Mouse (Mus musculus) G1E (cell line): ENCODE measurements around the gene Ptprn. TPM values are rescaled to one million over a fixed set of nuclear protein-coding genes. Genes with fewer than 3 reads are reported as not detected.
A peak's percentile ranks its signal among the peaks of the same experiment; 100 is the strongest.

ENCODE experiments used
- ATAC-seq: 2 replicates; pipeline ENCODE4 v1.8.0; 2016; ENCODE audit warnings: mild to moderate bottlenecking; ENCODE audit not compliant: insufficient number of reproducible peaks, poor library complexity, low FRiP score, severe bottlenecking; ENCODE audit errors: extremely low read depth
- DNase-seq: peaks from one replicate; pipeline ENCODE4 v3.0.0; 2012; ENCODE audit warnings: low spot score
- H3K27me3 ChIP-seq: 2 replicates; pipeline ENCODE4 v1.6.1; 2012; ENCODE audit warnings: mild to moderate bottlenecking, low read length, inconsistent platforms; ENCODE audit not compliant: insufficient read depth
- H3K36me3 ChIP-seq: replicated peaks from 2 replicates; pipeline ENCODE3; 2012; ENCODE audit warnings: mild to moderate bottlenecking, inconsistent platforms
- H3K4me1 ChIP-seq: 2 replicates; pipeline ENCODE4 v1.6.1; 2012; ENCODE audit warnings: low read depth, low read length, inconsistent platforms, mixed read lengths; ENCODE audit not compliant: insufficient read depth
- H3K4me3 ChIP-seq: 2 replicates; pipeline ENCODE4 v1.5.1; 2012; ENCODE audit warnings: low read depth, mild to moderate bottlenecking, inconsistent platforms, low read length, moderate library complexity, mixed read lengths
- H3K9me3 ChIP-seq: replicated peaks from 2 replicates; pipeline ENCODE4 v1.6.1; 2012; ENCODE audit warnings: inconsistent platforms
- CTCF ChIP-seq: IDR thresholded peaks from 2 replicates; pipeline ENCODE4 v1.5.1; 2012; ENCODE audit warnings: low read depth, low read length, inconsistent platforms, mixed read lengths
- GATA1 ChIP-seq: IDR thresholded peaks from 2 replicates; pipeline ENCODE4 v1.6.1; 2012; ENCODE audit warnings: borderline replicate concordance, low read length, inconsistent platforms, mixed read lengths
- GATA2 ChIP-seq: IDR thresholded peaks from 2 replicates; pipeline ENCODE4 v1.6.1; 2012; ENCODE audit warnings: low read depth, low read length, inconsistent platforms, borderline replicate concordance
- POLR2AphosphoS5 ChIP-seq: IDR thresholded peaks from 2 replicates; pipeline ENCODE4 v1.6.1; 2012; ENCODE audit warnings: low read depth, low read length, inconsistent platforms; ENCODE audit not compliant: insufficient replicate concordance
- TAL1 ChIP-seq: conservative IDR thresholded peaks from 2 replicates; pipeline ENCODE4 v1.6.1; 2012; ENCODE audit warnings: low read depth, low read length, inconsistent platforms, mixed read lengths
- polyA plus RNA-seq: library from polyadenylated mRNA; stranded (reverse); fragments of >175 nt; gene quantifications from 2 replicates; pipeline ENCODE4 v1.2.3, GENCODE M21; 2012
- total RNA-seq, 2 experiments: library from RNA; stranded (forward) in 1 of 2; stranded (reverse) in 1 of 2; fragments of 200-1000 nt in 1 of 2; fragments of >200 nt in 1 of 2; fragmentation: Nextera tagmentation in 1 of 2; gene quantifications; 2 replicates each; pipeline ENCODE4 v1.2.3; 2014 to 2017

Gene Ptprn
- total and polyA plus RNA-seq, 3 experiments = 0.03 to 0.11 TPM; not detected in 1

DNA sequence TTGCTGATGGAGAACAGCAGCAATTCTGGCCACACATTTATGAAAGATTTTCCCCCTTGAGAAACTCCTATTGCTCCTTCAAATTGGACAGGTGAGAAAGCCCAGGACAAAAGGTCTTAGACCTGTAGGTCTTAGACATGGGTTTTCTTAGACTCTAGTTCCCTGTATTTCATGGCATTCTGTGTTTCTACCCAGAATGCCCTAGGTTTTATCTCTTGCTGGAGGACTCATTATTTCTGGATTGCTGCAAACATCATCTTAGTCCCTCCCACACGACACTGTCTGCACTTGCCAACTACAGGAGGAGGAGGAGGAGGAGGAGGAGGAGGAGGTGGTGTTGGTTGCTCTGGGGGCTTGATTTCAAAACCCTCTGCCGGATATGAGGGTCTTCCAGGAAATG, 38.2 kb downstream of the Ptprn start:
- no peak overlapping the region for H3K4me3 ChIP-seq
- TF ChIP-seq GATA2 = no peak
- TF ChIP-seq TAL1 = no peak
- no peak for TF ChIP-seq GATA1
- TF ChIP-seq POLR2AphosphoS5 = no peak
- TF ChIP-seq CTCF = no peak

DNA sequence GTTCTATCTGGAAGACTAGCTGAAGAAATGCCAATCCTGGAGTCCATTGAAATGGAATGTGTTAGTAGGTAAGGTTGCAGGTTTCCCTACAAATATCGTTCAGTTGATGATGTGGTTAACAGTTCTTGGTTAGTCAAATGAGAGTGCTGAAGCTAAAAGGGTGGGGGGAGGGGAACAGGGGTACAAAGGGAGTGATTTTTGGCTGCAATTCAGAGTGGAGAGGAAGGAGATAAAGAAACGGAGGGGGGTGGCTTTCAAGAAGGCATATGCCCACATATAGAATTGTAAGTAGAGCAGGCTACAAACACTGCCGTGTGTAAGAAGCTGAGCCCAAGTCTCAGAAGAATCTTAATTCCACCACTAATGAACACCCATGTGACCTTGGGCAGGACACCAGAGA, 38.8 kb downstream of the Ptprn start:
- Histone ChIP-seq H3K27me3 (peaks cover 21% of the 10 kb centered on the region), H3K4me1 (peaks cover 58% of the 10 kb centered on the region), H3K36me3 (no peaks in the 10 kb centered on the region), H3K4me3 (no peak overlapping the region), H3K9me3 (no peaks in the 10 kb centered on the region)
- ATAC-seq = no peak
- DNase-seq = no peak
- TF ChIP-seq CTCF (no peak), TAL1 (no peak), POLR2AphosphoS5 (no peak), GATA2 (no peak), GATA1 (no peak)

More for the DNA sequence above, 38.2 kb downstream of the Ptprn start:
- DNase-seq (no peak), ATAC-seq (no peak)
- Histone ChIP-seq H3K4me1 (peaks cover 65% of the 10 kb centered on the region), H3K9me3 (no peaks in the 10 kb centered on the region), H3K36me3 (no peaks in the 10 kb centered on the region), H3K27me3 (peaks cover 25% of the 10 kb centered on the region)

DNA sequence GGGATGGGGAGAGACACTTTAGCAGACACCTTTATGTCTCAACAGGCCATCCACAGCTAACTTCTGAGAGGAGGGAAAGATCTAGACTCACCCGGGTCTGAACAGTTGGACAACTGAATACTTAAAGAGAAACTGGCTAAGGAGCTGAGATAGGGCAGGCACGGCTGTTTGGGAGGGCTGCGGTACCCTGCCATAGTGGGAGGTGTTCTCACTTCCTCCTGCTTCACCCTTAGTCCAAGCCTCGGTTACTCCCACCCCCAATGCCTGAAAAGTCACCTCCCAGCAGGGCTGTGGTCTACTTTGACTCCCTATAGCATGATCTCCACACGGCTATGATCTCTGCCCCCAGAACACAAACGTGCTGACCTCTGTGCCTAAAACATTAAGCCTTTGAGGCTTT, 40.8 kb downstream of the Ptprn start:
- H3K4me1 ChIP-seq = peaks cover 56% of the 10 kb centered on the region
- ATAC-seq (no peak), DNase-seq (no peak)
- no peak overlapping the region for H3K4me3 ChIP-seq
- TF ChIP-seq CTCF (no peak), TAL1 (no peak), GATA2 (no peak), POLR2AphosphoS5 (no peak), GATA1 (no peak)
- H3K9me3 ChIP-seq = no peaks in the 10 kb centered on the region
- no peaks in the 10 kb centered on the region for H3K36me3 ChIP-seq
- peaks cover 18% of the 10 kb centered on the region for H3K27me3 ChIP-seq

DNA sequence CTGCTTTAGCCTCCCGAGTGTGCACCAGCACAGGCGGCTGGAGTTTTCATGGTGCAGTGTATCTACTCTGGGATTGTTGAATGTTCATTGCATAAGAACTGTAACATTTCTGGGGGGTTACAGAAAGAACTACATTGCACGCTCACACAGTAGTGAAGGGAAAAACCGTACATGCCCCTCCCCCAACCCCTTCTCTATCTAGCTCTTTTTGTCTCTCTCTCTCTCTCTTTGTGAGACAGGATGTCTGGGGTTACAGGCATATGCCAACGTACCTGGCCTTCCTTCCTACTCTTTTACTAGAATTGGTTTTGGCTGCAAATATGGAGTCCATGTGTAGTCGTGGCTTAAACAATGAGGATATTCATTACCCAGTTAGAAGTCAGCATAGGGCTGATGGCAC, 41.4 kb downstream of the Ptprn start:
- Histone ChIP-seq H3K4me1 (peaks cover 61% of the 10 kb centered on the region), H3K4me3 (no peak overlapping the region), H3K36me3 (peaks cover 1% of the 10 kb centered on the region), H3K9me3 (no peaks in the 10 kb centered on the region), H3K27me3 (peaks cover 18% of the 10 kb centered on the region)
- TF ChIP-seq TAL1 = no peak
- no peak for TF ChIP-seq GATA2
- TF ChIP-seq POLR2AphosphoS5 = no peak
- no peak for TF ChIP-seq GATA1
- no peak for TF ChIP-seq CTCF
- no peak for ATAC-seq
- DNase-seq = no peak

DNA sequence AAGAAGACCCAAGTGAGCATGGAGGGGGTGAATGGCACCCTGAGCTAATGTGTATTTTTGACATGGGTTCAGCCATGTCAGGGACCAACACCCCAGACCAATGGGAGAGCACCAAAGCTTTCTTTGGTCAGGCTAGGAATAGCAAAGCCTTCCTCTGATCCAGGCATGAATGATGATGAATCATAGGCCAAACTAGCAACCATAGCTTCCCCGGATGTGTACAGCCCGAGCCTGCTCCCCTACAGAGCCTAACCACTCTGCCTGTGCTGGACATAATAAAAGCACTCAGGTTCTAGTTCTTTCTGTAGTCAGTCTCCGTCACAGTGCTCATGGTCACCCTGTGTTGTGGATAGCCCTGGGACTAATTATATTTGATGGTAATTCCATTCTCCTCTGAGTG, 42.8 kb downstream of the Ptprn start:
- TF ChIP-seq GATA1 = no peak
- no peak for TF ChIP-seq CTCF
- no peak for TF ChIP-seq GATA2
- TF ChIP-seq POLR2AphosphoS5 = no peak
- TF ChIP-seq TAL1 = no peak
- peaks cover 69% of the 10 kb centered on the region for H3K4me1 ChIP-seq
- H3K27me3 ChIP-seq = peaks cover 9% of the 10 kb centered on the region; the same call in 1 of the 2 replicates
- peaks cover 15% of the 10 kb centered on the region for H3K36me3 ChIP-seq
- H3K9me3 ChIP-seq = no peaks in the 10 kb centered on the region
- no peak overlapping the region for H3K4me3 ChIP-seq
- ATAC-seq (no peak), DNase-seq (no peak)

DNA sequence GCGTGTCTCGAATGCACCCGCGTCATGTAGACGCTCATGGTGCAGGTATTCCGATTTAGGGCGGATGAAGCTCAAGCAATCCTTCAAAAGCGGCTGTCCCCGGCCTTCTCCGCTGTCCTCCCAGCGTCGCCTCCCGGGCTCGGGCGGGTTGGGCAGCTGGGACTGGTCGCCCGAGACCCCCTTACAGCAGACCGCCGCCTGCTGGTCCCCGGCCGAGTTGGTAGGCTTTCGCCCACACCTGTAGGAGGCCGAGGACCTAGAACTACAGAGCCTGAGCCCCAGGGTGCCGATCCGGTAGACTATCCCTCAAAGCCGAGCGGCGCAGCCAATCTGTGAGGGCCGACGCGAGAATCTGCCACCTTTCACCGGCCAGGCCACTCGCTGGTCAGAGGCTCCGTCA, 44.8 kb downstream of the Ptprn start, which contains the start of gene Tuba4a:
TSS of gene Tuba4a (minus strand) at position 335 of the 400 bp plus-strand sequence.
- peaks cover 6% of the 10 kb centered on the region; the same call in 1 of the 2 replicates for H3K27me3 ChIP-seq
- ATAC-seq (no peak), DNase-seq (no peak)
- no peaks in the 10 kb centered on the region for H3K9me3 ChIP-seq
- H3K36me3 ChIP-seq = peaks cover 35% of the 10 kb centered on the region
- H3K4me1 ChIP-seq = peaks cover 72% of the 10 kb centered on the region
- H3K4me3 ChIP-seq = peak within 1 kb of the TSS; percentile 76
- TF ChIP-seq CTCF (no peak), TAL1 (no peak), POLR2AphosphoS5 (no peak), GATA2 (no peak), GATA1 (no peak)

DNA sequence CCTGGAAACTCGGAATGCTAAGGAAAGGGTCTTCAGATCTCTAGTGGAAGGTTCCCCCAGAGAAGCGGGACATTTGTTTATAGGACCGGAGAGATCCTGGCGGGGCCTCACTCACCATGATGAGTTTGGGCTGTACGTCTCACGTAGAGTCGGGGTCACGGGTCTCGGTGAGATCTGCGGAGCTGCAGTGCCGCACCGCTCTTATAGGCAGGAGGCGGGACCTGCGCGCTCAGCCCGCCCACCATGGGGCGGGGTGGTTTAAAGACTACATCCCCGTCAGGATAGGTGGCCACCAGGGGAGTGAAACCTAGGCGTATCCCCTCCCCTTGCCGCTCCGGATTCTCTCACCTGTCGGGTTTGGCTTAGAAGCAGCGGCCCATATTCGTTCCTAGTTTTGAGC, 45.2 kb downstream of the Ptprn start:
- TF ChIP-seq POLR2AphosphoS5 (peak; percentile 97), TAL1 (no peak)

More for the DNA sequence above, 45.2 kb downstream of the Ptprn start:
- Histone ChIP-seq H3K9me3 (no peaks in the 10 kb centered on the region), H3K36me3 (peaks cover 40% of the 10 kb centered on the region), H3K27me3 (peaks cover 6% of the 10 kb centered on the region; the same call in 1 of the 2 replicates), H3K4me3 (peak overlapping the region; percentile 76), H3K4me1 (peaks cover 72% of the 10 kb centered on the region)
- peak; percentile 72 for ATAC-seq
- peak; percentile 98 for DNase-seq
